Mouse (Mus musculus): Measurements from ENCODE around the gene Sh3tc1.

DNA sequence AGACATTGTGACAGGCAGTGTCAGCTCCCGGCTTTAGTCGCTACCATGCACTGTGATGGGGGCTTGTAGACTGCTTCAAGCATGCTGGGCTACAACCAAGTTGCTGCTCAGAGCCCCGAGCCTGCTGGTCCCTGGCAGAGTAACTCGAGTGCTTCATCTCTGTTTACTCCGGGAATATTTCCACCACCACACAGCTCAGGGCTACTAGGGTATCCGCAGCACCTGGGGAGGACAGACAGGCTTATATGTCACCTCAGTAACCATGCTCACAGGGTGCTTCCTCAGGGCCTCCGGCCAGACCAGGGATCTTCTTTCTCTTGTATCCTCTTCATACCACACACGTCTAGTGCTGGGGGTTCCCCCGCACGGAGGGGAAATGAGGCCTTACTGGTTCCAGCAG, 23.1 kb upstream of the Sh3tc1 start:
- no peak for TF ChIP-seq CTCF (IDR thresholded peaks at IDR 0.05; ENCODE audit: low read depth)
- no peak for TF ChIP-seq EP300 (IDR thresholded peaks at IDR 0.05; ENCODE audit: low read depth)

Measured in heart, postnatal 0 days (tissue).